Mouse (Mus musculus) brain, embryonic 14.5 days (tissue): Measurements from ENCODE around the gene Celsr3.

ENCODE experiments used
- CTCF ChIP-seq: fragments of 200-500 bp; IDR thresholded peaks from 2 replicates; pipeline ENCODE4 v1.5.1; 2012; ENCODE audit warnings: inconsistent platforms, mild to moderate bottlenecking, moderate library complexity, borderline replicate concordance; ENCODE audit not compliant: insufficient read depth, insufficient read length; ENCODE audit errors: extremely low read depth
- POLR2A ChIP-seq: fragments of 200-500 bp; IDR thresholded peaks from 2 replicates; pipeline ENCODE4 v1.6.1; 2012; ENCODE audit warnings: mild to moderate bottlenecking, inconsistent platforms, borderline replicate concordance; ENCODE audit not compliant: poor library complexity, insufficient read depth, insufficient read length, severe bottlenecking; ENCODE audit errors: extremely low read depth

- TF ChIP-seq CTCF = no peak
- TF ChIP-seq POLR2A = no peak
Observed at GRCm38 (mm10) chr9:108824755-108825413, 1.2 kb upstream of the Celsr3 start.
